Mouse (Mus musculus) left cerebral cortex, postnatal 4 days (tissue): ENCODE results near the gene Efcab2. TPM values are rescaled to one million over a fixed set of nuclear protein-coding genes. Genes with fewer than 3 reads are reported as not detected.
A peak's percentile ranks its signal among the peaks of the same experiment; 100 is the strongest.

Experiments used
- DNase-seq: peaks from one replicate; pipeline ENCODE4 v3.0.0-alpha.2; 2022
- intact Hi-C: fragments of 180-260 bp; cut with DNase I; formaldehyde crosslinking; loops from one replicate; pipeline ENCODE4 v1.15.1; 2025
- microRNA-seq: library from miRNA; unstranded; fragments of <30 nt; microRNA quantifications from one replicate; pipeline ENCODE4 v1.2.0, GENCODE M21; 2022
- total RNA-seq, 2 experiments: library from RNA; stranded (reverse); gene quantifications; 2 replicates each; pipeline ENCODE4 v1.2.3; 2021

Gene Efcab2
- total RNA-seq, 2 experiments from 2014 or later, result 6.2 to 8.3 TPM

GRCm38 (mm10) chr1:178528431-178529351, 122.8 kb downstream of the Efcab2 start, which contains the start of gene Kif26b:
Gene Kif26b, plus strand, starts transcription at chr1:178529125.
- intact Hi-C loops, result loop anchor here (5.0 kb wide), 2 partner anchors 434 to 614 kb away; no protein-coding TSS in a partner anchor

DNA sequence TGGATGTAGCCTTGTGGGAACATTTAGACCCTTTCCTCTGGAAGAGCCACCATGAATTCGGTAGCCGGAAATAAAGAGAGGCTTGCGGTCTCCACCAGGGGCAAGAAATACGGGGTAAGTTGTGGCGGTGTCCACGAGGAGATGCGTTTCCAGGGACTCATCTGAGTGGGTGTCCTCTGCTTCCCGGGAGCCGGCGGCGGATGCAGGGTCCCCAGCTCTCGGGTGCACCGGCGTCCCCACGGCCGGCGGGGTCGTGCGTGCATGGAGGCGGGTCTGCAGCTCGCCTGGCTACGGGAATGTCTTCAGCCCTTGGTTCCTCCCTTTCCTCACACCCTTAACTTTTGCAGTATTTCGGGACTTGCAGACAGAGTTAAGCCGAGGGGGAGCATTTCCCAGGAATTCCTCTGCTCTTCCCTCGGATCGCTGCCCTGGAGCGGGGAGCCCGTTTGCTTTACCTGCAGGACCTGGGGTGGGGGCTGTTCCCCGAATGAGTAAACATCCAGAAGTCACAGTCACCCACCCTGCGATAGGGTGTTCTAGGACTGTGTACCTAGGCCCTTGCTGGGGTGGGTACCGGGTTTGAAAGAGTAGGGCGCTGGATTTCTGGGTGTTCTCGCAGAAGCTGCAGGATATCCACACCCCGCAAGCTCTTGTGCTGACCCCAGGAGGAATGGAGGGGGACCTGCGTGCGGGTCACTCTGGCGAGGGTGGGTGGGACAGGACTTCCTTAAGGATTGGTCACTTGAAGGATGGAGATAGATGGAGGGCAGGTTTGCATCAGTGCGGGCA, 123.8 kb downstream of the Efcab2 start:
- DNase-seq, result peak; percentile 25
- intact Hi-C loops, result loop anchor here (2.0 to 5.0 kb wide), 4 partner anchors 161 to 703 kb away; no protein-coding TSS in a partner anchor

More at GRCm38 (mm10) chr1:178528431-178529351, 122.8 kb downstream of the Efcab2 start, which contains the start of gene Kif26b:
- peak; percentile 61 for DNase-seq

DNA sequence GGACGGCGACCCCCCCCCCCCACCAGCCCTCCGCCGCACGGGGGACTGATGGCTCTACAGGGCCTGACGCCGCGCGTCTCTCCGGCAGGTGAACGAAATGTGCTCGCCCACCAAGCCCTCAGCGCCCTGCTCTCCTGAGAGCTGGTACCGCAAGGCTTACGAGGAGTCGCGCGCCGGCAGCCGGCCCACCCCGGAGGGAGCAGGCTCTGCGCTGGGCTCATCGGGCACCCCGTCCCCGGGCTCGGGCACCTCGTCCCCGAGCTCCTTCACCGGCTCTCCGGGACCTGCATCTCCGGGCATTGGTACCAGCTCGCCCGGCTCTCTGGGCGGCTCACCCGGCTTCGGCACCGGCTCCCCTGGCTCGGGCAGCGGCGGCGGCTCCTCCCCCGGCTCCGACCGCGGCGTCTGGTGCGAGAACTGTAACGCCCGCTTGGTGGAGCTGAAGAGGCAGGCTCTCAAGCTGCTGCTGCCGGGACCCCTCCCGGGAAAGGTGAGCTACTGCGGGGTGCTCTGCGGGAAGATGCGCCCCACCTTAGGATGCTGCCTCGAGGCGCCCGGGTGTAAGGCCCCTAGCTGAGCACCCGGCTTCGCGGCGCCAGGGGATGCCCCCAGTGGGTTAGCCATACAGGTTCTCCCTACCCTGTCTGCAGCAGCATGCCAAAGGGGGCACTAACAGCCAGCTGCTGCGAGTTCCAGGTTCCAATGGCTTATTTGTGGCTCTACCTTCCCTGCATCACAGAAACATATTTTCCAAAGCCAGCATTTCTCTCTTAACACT, 124.6 kb downstream of the Efcab2 start:
- intact Hi-C loops, result loop anchor here (2.0 to 5.0 kb wide), 2 partner anchors 160 to 702 kb away; no protein-coding TSS in a partner anchor

More for the DNA sequence above, 124.6 kb downstream of the Efcab2 start:
- DNase-seq, result peak; percentile 82

Small RNA genes lying within 50 kb of the gene (microRNA-seq; reads per million reads assigned to microRNA genes)
- not detected for gene Gm27458

Other genes with a start within 250 kb of the Efcab2 start
- 10 to 100 TPM; 24.0 to 27.5 TPM for gene Desi2, start 218.7 kb upstream of the Efcab2 start, total RNA-seq
- 10 to 100 TPM; 43.5 to 54.6 TPM for gene Cox20, start 87.0 kb upstream of the Efcab2 start, total RNA-seq
- gene Hnrnpu, start 68.3 kb upstream of the Efcab2 start, total RNA-seq, result 100 to 1,000 TPM; 539 to 583 TPM
- gene Kif26b, start 123.0 kb downstream of the Efcab2 start, total RNA-seq, result 10 to 100 TPM; 44.1 to 49.3 TPM